Mouse (Mus musculus) hindbrain, postnatal 0 days (tissue): ENCODE measurements at regions not wholly inside any gene's neighbourhood (a gene's known extent, or its start where the extent isn't known, plus 50 kb on each side); places are given as distances from the start of the nearest gene placed in this dataset.

Source experiments
- ATAC-seq: fragments of 200-750 bp; cut with Nextera tagmentation; 2 replicates; pipeline ENCODE4 v1.8.0; 2017; ENCODE audit warnings: mild to moderate bottlenecking, moderate TSS enrichment, moderate library complexity
- DNase-seq: peaks from one replicate; pipeline ENCODE4 v3.0.0-alpha.2; 2015; ENCODE audit warnings: low spot score
- H3K27ac ChIP-seq: fragments of 300-500 bp; sonication (generic); 2 replicates; pipeline ENCODE4 v1.5.1; 2014; ENCODE audit warnings: mild to moderate bottlenecking
- H3K27me3 ChIP-seq: fragments of 300-500 bp; sonication (generic); 2 replicates; pipeline ENCODE4 v1.6.1; 2014; ENCODE audit warnings: low read length, mixed read lengths; ENCODE audit not compliant: insufficient read depth
- H3K36me3 ChIP-seq: fragments of 300-500 bp; sonication (generic); 2 replicates; pipeline ENCODE4 v1.6.1; 2014; ENCODE audit warnings: low read length, mixed read lengths; ENCODE audit not compliant: insufficient read depth
- H3K4me1 ChIP-seq: fragments of 300-500 bp; sonication (generic); 2 replicates; pipeline ENCODE4 v1.6.1; 2014; ENCODE audit warnings: antibody characterized with exemption, low read length, mixed read lengths; ENCODE audit not compliant: insufficient read depth
- H3K4me2 ChIP-seq: fragments of 300-500 bp; sonication (generic); 2 replicates; pipeline ENCODE4 v1.6.1; 2014; ENCODE audit warnings: low read depth, mild to moderate bottlenecking, low read length, moderate library complexity, mixed read lengths
- H3K4me3 ChIP-seq: fragments of 300-500 bp; sonication (generic); 2 replicates; pipeline ENCODE4 v1.5.1; 2014; ENCODE audit warnings: low read length
- H3K9ac ChIP-seq: fragments of 300-500 bp; sonication (generic); replicated peaks from 2 replicates; pipeline ENCODE4 v1.6.1; 2014; ENCODE audit warnings: mild to moderate bottlenecking, low read length, moderate library complexity, mixed read lengths
- H3K9me3 ChIP-seq: fragments of 300-500 bp; sonication (generic); 2 replicates; pipeline ENCODE4 v1.6.1; 2016; ENCODE audit warnings: low read length, mixed read lengths
- CTCF ChIP-seq: IDR thresholded peaks from 2 replicates; pipeline ENCODE4 v1.5.1; 2016; ENCODE audit warnings: antibody characterized with exemption, control low read depth, low read depth
- WGBS: fragments of 180-500 bp; shearing (Covaris S2); extraction: QIAGEN DNeasy Blood & Tissue Kit; methylation state at CpG from one replicate; pipeline ENCODE4 v1.1.7; 2014; 5-methylcytosine and 5-hydroxymethylcytosine counted together

DNA sequence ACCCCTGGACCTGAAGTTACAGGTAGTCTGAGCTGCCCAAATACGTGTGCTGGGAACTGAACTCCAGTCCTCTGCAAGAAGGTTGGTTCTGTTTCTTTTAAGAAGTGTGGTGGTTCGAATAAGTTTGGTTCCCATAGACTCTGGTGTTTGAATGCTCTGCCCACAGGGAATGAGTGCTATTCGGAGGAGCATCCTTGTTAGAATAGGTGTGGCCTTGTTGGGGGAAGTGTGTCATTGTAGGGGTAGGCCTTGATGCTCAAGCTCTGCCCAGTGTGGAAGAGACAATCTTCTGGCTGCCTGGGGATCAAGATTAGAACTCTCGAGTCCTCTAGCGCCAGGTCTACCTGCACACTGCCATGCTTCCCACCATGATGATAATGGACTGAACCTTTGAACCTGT lies 83.6 kb upstream of the Spaca7 start:
- Histone ChIP-seq H3K27me3 (no peaks in the 10 kb centered on the region; the same call in 1 of the 2 replicates), H3K27ac (no peak overlapping the region), H3K9ac (no peak overlapping the region), H3K36me3 (no peaks in the 10 kb centered on the region), H3K4me3 (no peak overlapping the region), H3K4me1 (peaks cover 8% of the 10 kb centered on the region; the same call in 1 of the 2 replicates), H3K9me3 (no peaks in the 10 kb centered on the region), H3K4me2 (no peak overlapping the region)
- ATAC-seq (no peak), DNase-seq (no peak)
- TF ChIP-seq CTCF = no peak
- WGBS = 94% methylated on average over 5 of the region's 5 CpGs

DNA sequence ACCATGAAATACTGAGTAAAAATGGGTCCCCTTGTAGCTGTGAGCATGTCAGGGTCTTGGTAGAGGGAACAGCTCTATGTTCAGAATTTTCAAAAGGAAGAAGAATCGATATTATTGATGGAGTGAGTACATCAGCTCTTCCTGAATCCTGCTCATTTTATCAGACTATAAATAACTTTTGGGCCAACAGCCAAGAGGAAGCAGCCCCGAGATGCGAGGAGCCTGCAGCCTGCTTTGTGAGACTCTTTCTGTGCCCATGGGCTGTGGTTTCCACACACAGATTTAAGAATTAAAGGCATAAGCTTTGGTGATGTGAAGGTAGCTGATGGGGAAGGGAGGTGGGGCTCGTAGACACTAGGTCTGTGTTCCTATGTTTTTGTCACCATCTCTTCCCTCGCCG lies 81.4 kb upstream of the Spaca7 start:
- TF ChIP-seq CTCF = no peak
- H3K27ac ChIP-seq = no peak overlapping the region
- no peak for ATAC-seq
- DNase-seq = no peak
- no peak overlapping the region for H3K4me2 ChIP-seq
- no peaks in the 10 kb centered on the region; the same call in 1 of the 2 replicates for H3K27me3 ChIP-seq
- H3K4me1 ChIP-seq = peaks cover 8% of the 10 kb centered on the region; the same call in 1 of the 2 replicates
- no peaks in the 10 kb centered on the region for H3K9me3 ChIP-seq
- no peak overlapping the region for H3K9ac ChIP-seq
- 60% methylated on average over 6 of the region's 6 CpGs for WGBS
- no peak overlapping the region for H3K4me3 ChIP-seq
- no peaks in the 10 kb centered on the region for H3K36me3 ChIP-seq

DNA sequence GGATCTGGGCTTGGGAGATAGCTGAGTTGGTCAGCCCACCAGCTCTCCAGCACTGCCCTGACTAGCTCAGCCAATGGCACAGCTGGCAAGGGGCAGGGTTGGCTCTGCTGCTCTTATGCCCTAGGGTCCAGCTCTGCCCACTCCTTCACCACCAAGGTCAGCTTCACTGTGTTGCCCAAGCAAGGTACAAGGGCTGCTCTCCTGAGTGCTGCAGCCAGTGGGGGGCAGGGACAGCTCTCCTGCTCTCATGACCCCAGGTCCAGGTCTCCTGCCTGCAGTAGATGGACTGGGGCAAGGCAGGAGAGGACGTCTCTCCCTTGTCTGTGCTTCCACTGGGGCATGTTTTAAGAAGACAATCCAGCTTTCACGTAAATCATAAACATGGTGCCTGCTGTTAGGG lies 80.4 kb upstream of the Spaca7 start:
- ATAC-seq = no peak

GRCm38 (mm10) chr8:12494559-12494958 lies 78.3 kb upstream of the Spaca7 start:
- Histone ChIP-seq H3K9ac (no peak overlapping the region), H3K4me3 (no peak overlapping the region), H3K27ac (no peak overlapping the region), H3K4me2 (no peak overlapping the region), H3K27me3 (no peaks in the 10 kb centered on the region; the same call in 1 of the 2 replicates), H3K4me1 (no peaks in the 10 kb centered on the region), H3K36me3 (no peaks in the 10 kb centered on the region), H3K9me3 (no peaks in the 10 kb centered on the region)
- DNase-seq (no peak), ATAC-seq (no peak)
- TF ChIP-seq CTCF = no peak
- 78% methylated on average over 9 of the region's 9 CpGs for WGBS

More for the DNA sequence above, 80.4 kb upstream of the Spaca7 start:
- 63% methylated on average over 2 of the region's 2 CpGs for WGBS
- no peak overlapping the region for H3K27ac ChIP-seq
- H3K36me3 ChIP-seq = no peaks in the 10 kb centered on the region
- no peak overlapping the region for H3K4me3 ChIP-seq
- no peaks in the 10 kb centered on the region for H3K9me3 ChIP-seq
- H3K4me2 ChIP-seq = no peak overlapping the region
- DNase-seq = no peak
- no peak for TF ChIP-seq CTCF
- no peaks in the 10 kb centered on the region; the same call in 1 of the 2 replicates for H3K27me3 ChIP-seq
- no peak overlapping the region for H3K9ac ChIP-seq
- H3K4me1 ChIP-seq = no peaks in the 10 kb centered on the region

GRCm38 (mm10) chr8:12497420-12497819 lies 75.4 kb upstream of the Spaca7 start:
- no peak for ATAC-seq

DNA sequence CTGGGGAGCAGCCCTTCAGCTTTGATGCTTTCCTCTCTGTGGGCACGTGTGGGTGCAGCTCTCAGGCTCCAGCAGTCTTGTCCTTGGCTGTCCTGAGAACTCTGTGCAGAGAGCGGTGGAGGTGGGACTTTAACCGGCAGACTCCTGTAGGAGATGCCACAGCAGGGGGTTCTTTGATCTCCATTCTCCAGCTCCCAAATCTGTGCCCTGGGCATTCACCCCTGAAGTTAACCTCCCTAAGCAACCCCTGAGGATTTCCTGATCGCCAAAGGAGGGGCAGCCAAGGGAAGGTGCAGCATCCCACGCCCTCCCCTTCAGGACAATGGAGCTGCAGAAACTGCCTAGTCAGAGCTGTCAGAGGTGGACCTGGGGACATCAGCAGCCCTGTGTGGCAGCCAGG lies 73.2 kb upstream of the Spaca7 start:
- peaks cover 11% of the 10 kb centered on the region for H3K27me3 ChIP-seq
- no peak for TF ChIP-seq CTCF
- no peaks in the 10 kb centered on the region for H3K9me3 ChIP-seq
- H3K9ac ChIP-seq = no peak overlapping the region
- no peak overlapping the region for H3K4me2 ChIP-seq
- no peaks in the 10 kb centered on the region for H3K36me3 ChIP-seq
- H3K4me1 ChIP-seq = peaks cover 6% of the 10 kb centered on the region; the same call in 1 of the 2 replicates
- WGBS = 29% methylated on average over 5 of the region's 5 CpGs
- H3K4me3 ChIP-seq = no peak overlapping the region
- ATAC-seq (no peak), DNase-seq (no peak)
- no peak overlapping the region for H3K27ac ChIP-seq

More at GRCm38 (mm10) chr8:12497420-12497819, 75.4 kb upstream of the Spaca7 start:
- peaks cover 6% of the 10 kb centered on the region; the same call in 1 of the 2 replicates for H3K27me3 ChIP-seq
- no peak for TF ChIP-seq CTCF
- H3K9me3 ChIP-seq = no peaks in the 10 kb centered on the region
- DNase-seq = no peak
- 15% methylated on average over 6 of the region's 6 CpGs for WGBS
- peaks cover 1% of the 10 kb centered on the region; the same call in 1 of the 2 replicates for H3K4me1 ChIP-seq
- no peaks in the 10 kb centered on the region for H3K36me3 ChIP-seq
- H3K9ac ChIP-seq = no peak overlapping the region
- H3K4me2 ChIP-seq = no peak overlapping the region
- no peak overlapping the region for H3K4me3 ChIP-seq
- no peak overlapping the region for H3K27ac ChIP-seq

DNA sequence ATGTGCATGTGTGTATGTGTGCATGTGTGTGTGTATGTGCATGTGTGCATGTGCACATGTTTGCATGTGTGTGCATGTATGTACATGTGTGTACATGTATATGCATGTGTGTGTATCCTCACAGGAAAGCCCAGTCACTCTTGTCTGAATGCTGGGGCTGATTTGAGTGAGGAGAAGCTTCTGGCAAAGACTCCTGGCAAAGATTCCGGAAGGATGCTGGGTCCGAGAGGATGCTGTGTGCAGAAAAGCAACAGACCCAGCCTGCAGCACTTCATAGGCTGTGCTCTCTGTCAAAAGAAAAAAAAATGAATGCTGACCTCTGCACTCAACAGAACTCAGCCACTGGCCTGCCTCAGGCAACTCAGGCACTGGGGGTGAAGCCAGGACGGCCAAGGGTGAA lies 72.5 kb upstream of the Spaca7 start:
- Histone ChIP-seq H3K4me3 (no peak overlapping the region), H3K36me3 (no peaks in the 10 kb centered on the region), H3K9ac (no peak overlapping the region), H3K27ac (no peak overlapping the region), H3K4me2 (no peak overlapping the region), H3K4me1 (peaks cover 6% of the 10 kb centered on the region; the same call in 1 of the 2 replicates), H3K9me3 (no peaks in the 10 kb centered on the region), H3K27me3 (peaks cover 17% of the 10 kb centered on the region)
- ATAC-seq (no peak), DNase-seq (no peak)
- WGBS = 48% methylated on average over 3 of the region's 3 CpGs
- TF ChIP-seq CTCF = no peak
